Mouse (Mus musculus): ENCODE measurements around the gene Sik2. TPM values are rescaled to one million over a fixed set of nuclear protein-coding genes. Genes with fewer than 3 reads are reported as not detected.

Sik2 gene
- 9.8 and 10.1 TPM in 2 replicates for polyA plus RNA-seq (2015; fragmentation: Nextera tagmentation; extraction: Ambion mirVana)

GRCm38 (mm10) chr9:51008841-51009655 is at the start of gene Sik2:
Sik2 (minus strand) TSS chr9:51009073.
- Histone ChIP-seq H3K4me3 (ENCODE audit: low read depth, low read length) (peak within 1 kb of the TSS; percentile 92), H3K9me3 (ENCODE audit: control insufficient read depth, low read length) (no peaks in the 10 kb centered on the region), H3K4me1 (replicated peaks; ENCODE audit: control insufficient read depth, insufficient read depth) (no peaks in the 10 kb centered on the region), H3K9ac (ENCODE audit: low read length) (peak within 1 kb of the TSS; percentile 89), H3K36me3 (ENCODE audit: control insufficient read depth, insufficient read depth, low read length) (no peaks in the 10 kb centered on the region), H3K27me3 (ENCODE audit: control insufficient read depth, insufficient read depth, low read length) (no peaks in the 10 kb centered on the region), H3K27ac (replicated peaks) (peak within 1 kb of the TSS; percentile 95), H3K4me2 (replicated peaks; ENCODE audit: low read depth) (peak within 1 kb of the TSS; percentile 84)
- DNase-seq (ENCODE audit: low spot score) (peak; percentile 97), ATAC-seq (ENCODE audit: low FRiP score, low TSS enrichment) (peak; percentile 98)
- under 1% methylated on average over 59 of the region's 85 CpGs for WGBS
- TF ChIP-seq CTCF (IDR thresholded peaks at IDR 0.05; ENCODE audit: low read depth) (peak; percentile 91), EP300 (optimal IDR thresholded peaks at IDR 0.05) (no peak)

GRCm38 (mm10) chr9:51056360-51057324 is 47.8 kb upstream of the Sik2 start:
- no peaks in the 10 kb centered on the region for H3K9me3 ChIP-seq (ENCODE audit: control insufficient read depth, low read length)
- no peaks in the 10 kb centered on the region for H3K36me3 ChIP-seq (ENCODE audit: control insufficient read depth, insufficient read depth, low read length)
- no peaks in the 10 kb centered on the region for H3K4me1 ChIP-seq (replicated peaks; ENCODE audit: control insufficient read depth, insufficient read depth)
- H3K4me3 ChIP-seq (ENCODE audit: low read depth, low read length) = no peak overlapping the region
- H3K4me2 ChIP-seq (replicated peaks; ENCODE audit: low read depth) = no peak overlapping the region
- TF ChIP-seq CTCF (IDR thresholded peaks at IDR 0.05; ENCODE audit: low read depth) = no peak
- no peak overlapping the region for H3K27ac ChIP-seq (replicated peaks)
- DNase-seq (ENCODE audit: low spot score) = no peak
- 68% methylated on average over 3 of the region's 3 CpGs for WGBS
- no peak overlapping the region for H3K9ac ChIP-seq (ENCODE audit: low read length)
- ATAC-seq (ENCODE audit: low FRiP score, low TSS enrichment) = no peak
- H3K27me3 ChIP-seq (ENCODE audit: control insufficient read depth, insufficient read depth, low read length) = no peaks in the 10 kb centered on the region

- no peaks in the 10 kb centered on the region for H3K36me3 ChIP-seq (ENCODE audit: control insufficient read depth, insufficient read depth, low read length)
- DNase-seq (ENCODE audit: low spot score) = no peak
- no peak for ATAC-seq (ENCODE audit: low FRiP score, low TSS enrichment)
- H3K27ac ChIP-seq (replicated peaks) = no peak overlapping the region
- WGBS = 54% methylated on average over 3 of the region's 3 CpGs
- H3K9ac ChIP-seq (ENCODE audit: low read length) = no peak overlapping the region
- no peaks in the 10 kb centered on the region for H3K9me3 ChIP-seq (ENCODE audit: control insufficient read depth, low read length)
- no peak overlapping the region for H3K4me2 ChIP-seq (replicated peaks; ENCODE audit: low read depth)
- no peak overlapping the region for H3K4me3 ChIP-seq (ENCODE audit: low read depth, low read length)
- peak; percentile 69 for TF ChIP-seq CTCF (IDR thresholded peaks at IDR 0.05; ENCODE audit: low read depth)
- no peak for TF ChIP-seq EP300 (optimal IDR thresholded peaks at IDR 0.05)
- no peaks in the 10 kb centered on the region for H3K27me3 ChIP-seq (ENCODE audit: control insufficient read depth, insufficient read depth, low read length)
- no peaks in the 10 kb centered on the region for H3K4me1 ChIP-seq (replicated peaks; ENCODE audit: control insufficient read depth, insufficient read depth)
These were observed 43.3 kb upstream of the Sik2 start for GRCm38 (mm10) chr9:51052180-51052579.

GRCm38 (mm10) chr9:51042136-51042535 is 33.3 kb upstream of the Sik2 start:
- Histone ChIP-seq H3K27ac (replicated peaks) (no peak overlapping the region), H3K4me1 (replicated peaks; ENCODE audit: control insufficient read depth, insufficient read depth) (no peaks in the 10 kb centered on the region), H3K9me3 (ENCODE audit: control insufficient read depth, low read length) (no peaks in the 10 kb centered on the region), H3K36me3 (ENCODE audit: control insufficient read depth, insufficient read depth, low read length) (no peaks in the 10 kb centered on the region), H3K27me3 (ENCODE audit: control insufficient read depth, insufficient read depth, low read length) (no peaks in the 10 kb centered on the region), H3K9ac (ENCODE audit: low read length) (no peak overlapping the region), H3K4me3 (ENCODE audit: low read depth, low read length) (no peak overlapping the region), H3K4me2 (replicated peaks; ENCODE audit: low read depth) (no peak overlapping the region)
- ATAC-seq (ENCODE audit: low FRiP score, low TSS enrichment) (no peak), DNase-seq (ENCODE audit: low spot score) (no peak)
- 70% methylated on average over 6 of the region's 6 CpGs for WGBS
- no peak for TF ChIP-seq EP300 (optimal IDR thresholded peaks at IDR 0.05)
- no peak for TF ChIP-seq CTCF (IDR thresholded peaks at IDR 0.05; ENCODE audit: low read depth)

DNA sequence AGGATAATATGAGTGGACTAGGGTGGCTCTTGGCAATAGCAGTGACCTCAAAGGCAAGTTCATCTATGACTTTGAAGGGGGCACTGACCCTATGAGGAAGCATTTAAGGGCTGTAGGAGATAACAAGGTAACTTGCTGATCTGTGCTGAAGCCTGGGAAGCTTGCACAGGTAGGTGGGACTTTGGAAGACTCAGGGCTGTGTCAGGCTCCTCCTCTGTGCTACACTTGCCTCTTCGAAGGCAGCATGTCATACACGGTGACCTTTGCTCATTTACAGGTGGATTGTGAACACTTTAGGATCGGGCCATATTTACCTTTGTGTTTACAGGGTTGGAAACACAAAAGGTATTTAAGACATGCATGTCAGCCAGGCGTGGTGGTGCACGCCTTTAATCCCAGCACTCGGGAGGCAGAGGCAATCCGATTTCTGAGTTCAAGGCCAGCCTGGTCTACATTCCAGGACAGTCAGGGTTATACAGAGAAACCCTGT is 32.7 kb upstream of the Sik2 start:
- H3K36me3 ChIP-seq (ENCODE audit: control insufficient read depth, insufficient read depth, low read length) = no peaks in the 10 kb centered on the region
- no peak overlapping the region for H3K27ac ChIP-seq (replicated peaks)
- DNase-seq (ENCODE audit: low spot score) (no peak), ATAC-seq (ENCODE audit: low FRiP score, low TSS enrichment) (no peak)
- H3K4me3 ChIP-seq (ENCODE audit: low read depth, low read length) = no peak overlapping the region
- no peak for TF ChIP-seq EP300 (optimal IDR thresholded peaks at IDR 0.05)
- no peak for TF ChIP-seq CTCF (IDR thresholded peaks at IDR 0.05; ENCODE audit: low read depth)
- H3K4me2 ChIP-seq (replicated peaks; ENCODE audit: low read depth) = no peak overlapping the region
- no peaks in the 10 kb centered on the region for H3K4me1 ChIP-seq (replicated peaks; ENCODE audit: control insufficient read depth, insufficient read depth)
- H3K27me3 ChIP-seq (ENCODE audit: control insufficient read depth, insufficient read depth, low read length) = no peaks in the 10 kb centered on the region
- 78% methylated on average over 7 of the region's 7 CpGs for WGBS
- H3K9me3 ChIP-seq (ENCODE audit: control insufficient read depth, low read length) = no peaks in the 10 kb centered on the region
- H3K9ac ChIP-seq (ENCODE audit: low read length) = no peak overlapping the region

Data from stomach, postnatal 0 days (tissue).